Mouse (Mus musculus): Measurements from ENCODE around the gene Cfap58. TPM values are rescaled to one million over a fixed set of nuclear protein-coding genes. Genes with fewer than 3 reads are reported as not detected.

Gene Cfap58
- polyA plus RNA-seq, 1 experiment from 2014 or later: 0.95 TPM

DNA sequence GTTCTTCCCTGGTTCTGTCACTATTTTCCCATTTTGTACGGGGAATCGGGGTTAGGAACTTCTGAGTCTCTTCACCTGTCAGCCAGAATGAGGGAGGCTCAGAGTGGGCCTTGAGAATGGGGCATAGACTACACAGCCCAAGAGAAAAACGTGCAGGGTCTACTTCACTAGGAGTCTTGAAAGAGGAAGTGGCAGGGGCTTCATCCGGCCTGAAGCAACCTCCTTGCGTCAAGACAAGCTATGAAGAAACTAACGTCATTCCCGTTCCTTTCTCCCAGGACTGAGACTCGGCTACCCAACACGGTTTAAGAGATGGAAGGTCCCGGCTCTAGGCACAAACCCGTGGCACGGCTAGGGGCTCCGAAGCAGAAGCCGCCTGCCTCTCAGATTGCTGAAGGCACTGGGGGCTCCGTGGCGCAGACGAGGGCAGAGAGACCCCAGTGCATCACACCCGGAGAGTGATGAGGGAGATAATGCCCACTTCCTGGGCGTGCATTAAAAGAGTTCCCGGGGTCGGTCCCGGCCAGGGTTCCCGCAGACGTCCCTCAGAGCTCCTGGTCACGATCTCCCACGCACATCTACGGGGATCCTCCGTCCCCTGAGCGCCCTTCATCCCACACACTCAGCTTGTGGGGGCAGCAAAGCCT lies 18.9 kb upstream of the Cfap58 start:
- Histone ChIP-seq H3K27ac (replicated peaks) (peak overlapping the region; percentile 79), H3K9ac (peak overlapping the region; percentile 63), H3K4me3 (peak overlapping the region; percentile 77), H3K4me2 (peak overlapping the region; percentile 86), H3K9me3 (no peaks in the 10 kb centered on the region), H3K27me3 (no peaks in the 10 kb centered on the region), H3K36me3 (no peaks in the 10 kb centered on the region), H3K4me1 (replicated peaks) (peaks cover 24% of the 10 kb centered on the region)
- peak; percentile 59 for ATAC-seq (ENCODE audit: low FRiP score, low read depth)
- under 1% methylated on average over 29 of the region's 29 CpGs for WGBS

DNA sequence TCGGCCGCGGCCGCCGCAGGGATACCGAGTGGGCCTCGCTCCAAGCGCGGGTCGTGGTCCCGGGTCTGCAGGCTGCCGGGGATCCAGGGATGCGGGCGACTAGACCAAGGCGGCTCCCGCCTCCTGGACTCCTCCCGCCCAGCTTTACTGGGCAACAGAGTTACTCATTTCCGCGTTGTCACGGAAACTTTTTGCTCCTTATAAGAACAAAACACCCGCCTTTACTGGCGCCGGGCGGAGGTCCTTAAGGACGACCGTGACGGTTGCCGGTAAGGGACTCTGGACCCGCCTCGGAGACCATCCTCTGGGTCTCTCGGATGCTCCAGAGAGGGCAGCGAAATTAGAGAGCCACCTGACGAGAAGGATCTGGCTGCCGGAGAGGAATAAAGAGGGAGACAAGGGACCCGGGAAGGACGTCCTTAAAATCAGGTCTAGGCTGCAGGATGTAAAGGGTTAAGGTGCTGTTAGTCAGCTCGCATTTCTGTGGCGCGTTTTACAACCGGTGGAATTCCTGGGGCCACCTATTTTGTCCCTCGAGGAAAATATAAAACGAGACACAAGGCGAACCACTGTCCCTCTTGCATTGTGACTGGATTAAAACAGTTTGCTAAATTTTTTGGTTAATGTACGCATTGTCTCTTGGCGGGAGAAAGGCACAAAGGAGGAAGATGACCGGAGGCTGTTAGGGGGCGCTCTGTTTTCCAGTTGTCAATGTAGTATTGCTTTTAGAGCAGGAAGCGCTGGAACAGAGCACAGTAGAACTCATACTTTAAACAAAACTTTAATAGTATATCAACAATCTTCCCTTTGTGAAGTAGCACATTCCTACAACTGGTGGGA lies 18.1 kb upstream of the Cfap58 start, which contains the start of the genes Cfap43 and Itprip:
Gene Cfap43 (minus strand): TSS at position 162 of the 840 bp plus-strand sequence.
Gene Itprip (minus strand): TSS at position 174 of the 840 bp plus-strand sequence.
- H3K4me3 ChIP-seq: peak within 1 kb of the TSS; percentile 77
- H3K27me3 ChIP-seq: no peaks in the 10 kb centered on the region
- H3K4me1 ChIP-seq (replicated peaks): peaks cover 24% of the 10 kb centered on the region
- H3K9me3 ChIP-seq: no peaks in the 10 kb centered on the region
- no peaks in the 10 kb centered on the region for H3K36me3 ChIP-seq
- peak within 1 kb of the TSS; percentile 63 for H3K9ac ChIP-seq
- peak within 1 kb of the TSS; percentile 86 for H3K4me2 ChIP-seq
- WGBS: under 1% methylated on average over 48 of the region's 48 CpGs
- peak within 1 kb of the TSS; percentile 79 for H3K27ac ChIP-seq (replicated peaks)
- ATAC-seq (ENCODE audit: low FRiP score, low read depth): peak; percentile 82

DNA sequence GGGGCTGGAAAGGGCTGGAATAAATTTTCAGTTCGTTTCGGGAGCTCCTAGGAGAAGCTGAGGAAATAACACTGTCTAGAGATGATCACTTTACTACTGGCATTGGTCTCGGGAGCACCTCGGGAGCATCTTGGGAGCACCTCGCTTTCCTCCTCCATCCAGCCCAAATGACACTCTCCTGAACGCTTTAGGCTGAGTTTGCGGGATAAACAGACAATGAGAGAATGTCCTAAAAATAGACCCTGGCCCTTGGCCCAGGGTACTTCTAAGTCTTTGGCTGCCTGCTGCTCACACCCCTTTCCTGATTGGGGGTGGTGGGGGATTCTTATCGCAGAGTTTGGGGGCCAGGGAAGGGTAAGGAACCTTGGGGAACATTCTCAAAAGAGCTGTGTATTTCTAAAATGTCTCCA lies 17.5 kb upstream of the Cfap58 start:
- Histone ChIP-seq H3K27ac (replicated peaks) (0 out of 2 replicates have a peak overlapping the region, but pooled peaks have one; percentile 79), H3K4me3 (peak overlapping the region; percentile 77), H3K4me2 (peak overlapping the region; percentile 86), H3K27me3 (no peaks in the 10 kb centered on the region), H3K4me1 (replicated peaks) (peaks cover 24% of the 10 kb centered on the region), H3K9me3 (no peaks in the 10 kb centered on the region), H3K36me3 (no peaks in the 10 kb centered on the region), H3K9ac (no peak overlapping the region)
- 8% methylated on average over 8 of the region's 8 CpGs for WGBS
- ATAC-seq (ENCODE audit: low FRiP score, low read depth): no peak

DNA sequence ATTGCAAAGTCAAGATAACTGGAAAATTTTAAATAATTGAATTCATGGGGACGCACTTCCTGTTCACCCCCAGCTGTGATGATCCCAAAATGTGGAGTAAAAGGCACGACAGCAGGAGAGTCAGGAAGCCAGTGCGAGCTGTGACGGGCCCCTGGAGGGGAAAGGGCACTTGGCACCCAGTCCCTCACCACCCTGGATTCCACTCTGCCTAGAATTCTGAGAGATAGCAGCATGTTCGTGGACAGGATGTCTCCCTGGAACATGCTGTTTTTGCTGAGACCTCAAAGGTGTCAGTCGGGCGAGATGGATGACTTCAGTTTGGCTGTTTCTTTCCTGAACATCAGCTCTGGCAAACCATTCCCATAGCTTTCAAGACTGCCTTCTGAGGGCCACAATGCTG lies 11.7 kb upstream of the Cfap58 start:
- Histone ChIP-seq H3K36me3 (no peaks in the 10 kb centered on the region), H3K4me2 (no peak overlapping the region), H3K9me3 (no peaks in the 10 kb centered on the region), H3K4me3 (no peak overlapping the region), H3K4me1 (replicated peaks) (no peaks in the 10 kb centered on the region), H3K27ac (replicated peaks) (no peak overlapping the region), H3K9ac (no peak overlapping the region), H3K27me3 (no peaks in the 10 kb centered on the region)
- WGBS: 78% methylated on average over 7 of the region's 7 CpGs
- no peak for ATAC-seq (ENCODE audit: low FRiP score, low read depth)

DNA sequence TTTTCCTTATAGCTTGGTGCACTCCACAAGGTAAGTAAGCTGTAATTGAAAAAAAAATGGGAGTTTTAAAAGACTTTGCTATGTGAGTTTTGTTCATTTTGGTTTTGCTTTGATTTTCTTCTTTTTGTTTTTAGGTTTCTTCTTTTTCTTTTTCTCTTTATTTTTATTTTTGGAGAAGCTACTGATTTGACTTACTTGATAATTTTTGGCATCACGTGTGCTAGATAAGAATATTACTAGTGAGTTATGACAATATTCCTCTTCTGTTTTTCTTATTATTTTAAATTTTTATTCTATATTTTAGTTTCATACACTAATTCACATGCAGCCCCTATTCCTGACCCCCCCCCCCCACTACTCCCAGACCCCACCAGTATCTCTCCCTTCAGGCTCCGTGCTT lies 10.4 kb upstream of the Cfap58 start:
- Histone ChIP-seq H3K4me3 (no peak overlapping the region), H3K4me1 (replicated peaks) (no peaks in the 10 kb centered on the region), H3K36me3 (no peaks in the 10 kb centered on the region), H3K27me3 (no peaks in the 10 kb centered on the region), H3K9ac (no peak overlapping the region), H3K9me3 (no peaks in the 10 kb centered on the region), H3K4me2 (no peak overlapping the region), H3K27ac (replicated peaks) (no peak overlapping the region)
- no peak for ATAC-seq (ENCODE audit: low FRiP score, low read depth)
- 88% methylated on average over 2 of the region's 2 CpGs for WGBS

DNA sequence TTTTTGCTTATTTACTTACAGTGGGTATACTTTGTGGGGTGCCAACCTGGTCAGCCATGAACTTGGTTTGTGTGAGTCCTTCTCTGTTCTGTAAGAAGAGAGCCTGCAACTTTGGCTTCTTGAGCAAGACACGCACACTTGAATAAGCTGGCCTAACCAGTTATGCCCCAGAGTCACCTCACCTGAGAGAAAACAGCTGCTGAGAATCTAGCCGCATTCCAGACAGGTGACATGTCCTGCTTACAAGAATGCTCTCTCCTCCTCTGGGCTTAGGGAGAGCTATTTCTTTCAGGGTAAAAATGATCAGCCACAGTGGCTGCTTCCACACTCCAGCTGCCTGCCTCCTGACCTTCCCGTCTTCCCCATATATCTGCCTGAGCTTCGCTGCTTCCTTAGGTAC lies 8.4 kb upstream of the Cfap58 start:
- H3K27me3 ChIP-seq: no peaks in the 10 kb centered on the region
- no peak overlapping the region for H3K9ac ChIP-seq
- 74% methylated on average over 4 of the region's 4 CpGs for WGBS
- no peak overlapping the region for H3K4me2 ChIP-seq
- ATAC-seq (ENCODE audit: low FRiP score, low read depth): no peak
- no peak overlapping the region for H3K4me3 ChIP-seq
- no peaks in the 10 kb centered on the region for H3K4me1 ChIP-seq (replicated peaks)
- no peak overlapping the region for H3K27ac ChIP-seq (replicated peaks)
- H3K36me3 ChIP-seq: no peaks in the 10 kb centered on the region
- H3K9me3 ChIP-seq: no peaks in the 10 kb centered on the region

DNA sequence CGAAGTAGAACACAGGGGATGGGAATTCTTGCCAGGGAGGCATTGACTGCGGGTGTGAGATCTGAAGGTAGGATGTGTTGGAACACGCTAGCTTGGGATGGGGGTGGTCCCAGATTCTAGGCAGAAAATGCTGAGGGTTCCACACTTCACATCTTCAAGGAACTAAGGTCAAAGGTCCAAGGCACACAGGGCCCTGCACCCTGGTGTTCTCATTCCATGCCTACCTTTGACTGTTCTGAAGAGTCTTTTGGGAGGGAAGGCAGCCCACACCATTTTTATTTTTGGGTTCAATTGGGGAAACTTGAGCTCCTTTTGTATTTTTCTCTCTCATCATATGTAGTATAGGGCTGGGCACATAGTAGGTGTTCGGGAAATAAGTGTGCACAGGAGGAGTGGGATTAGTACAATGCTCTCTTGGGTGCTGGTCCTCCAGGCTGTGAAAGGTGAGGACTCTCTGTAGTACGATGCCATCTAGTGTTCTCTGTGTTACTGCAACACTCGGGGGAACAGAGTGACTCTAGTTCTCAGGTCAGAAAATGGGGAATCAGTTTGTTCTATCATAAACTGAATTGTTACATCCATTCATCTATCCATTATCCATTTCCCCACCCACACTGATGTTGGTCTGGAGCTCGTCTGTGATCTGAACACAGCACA lies 5.4 kb upstream of the Cfap58 start:
- Histone ChIP-seq H3K9ac (no peak overlapping the region), H3K9me3 (no peaks in the 10 kb centered on the region), H3K27ac (replicated peaks) (no peak overlapping the region), H3K36me3 (no peaks in the 10 kb centered on the region), H3K4me3 (no peak overlapping the region), H3K4me1 (replicated peaks) (no peaks in the 10 kb centered on the region; the same call in 1 of the 2 replicates), H3K27me3 (no peaks in the 10 kb centered on the region), H3K4me2 (no peak overlapping the region)
- WGBS: 43% methylated on average over 7 of the region's 7 CpGs
- ATAC-seq (ENCODE audit: low FRiP score, low read depth): peak; percentile 72

DNA sequence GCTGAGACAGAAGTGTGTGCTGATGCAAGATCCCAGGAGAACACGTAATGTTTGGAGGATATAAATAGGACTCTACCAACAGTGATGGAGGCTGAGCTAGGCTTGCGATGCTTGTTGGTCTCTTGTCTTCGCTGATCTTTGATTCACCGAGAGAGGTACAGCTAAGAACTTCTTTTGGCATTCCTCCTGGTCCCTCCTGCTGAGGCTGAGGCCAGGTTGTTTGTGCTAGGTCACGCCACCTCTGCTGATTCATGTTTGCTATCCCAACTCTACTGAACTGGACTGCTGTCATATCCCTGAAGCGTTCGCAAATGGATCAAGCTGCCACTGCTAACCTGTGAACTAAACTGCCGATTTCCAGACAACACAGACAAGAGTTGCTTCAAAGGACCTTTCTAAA lies 3.3 kb upstream of the Cfap58 start:
- Histone ChIP-seq H3K9ac (no peak overlapping the region), H3K36me3 (no peaks in the 10 kb centered on the region), H3K27me3 (no peaks in the 10 kb centered on the region), H3K9me3 (no peaks in the 10 kb centered on the region), H3K27ac (replicated peaks) (no peak overlapping the region), H3K4me2 (no peak overlapping the region), H3K4me1 (replicated peaks) (peaks cover 6% of the 10 kb centered on the region), H3K4me3 (no peak overlapping the region)
- WGBS: 96% methylated on average over 8 of the region's 8 CpGs
- ATAC-seq (ENCODE audit: low FRiP score, low read depth): no peak

DNA sequence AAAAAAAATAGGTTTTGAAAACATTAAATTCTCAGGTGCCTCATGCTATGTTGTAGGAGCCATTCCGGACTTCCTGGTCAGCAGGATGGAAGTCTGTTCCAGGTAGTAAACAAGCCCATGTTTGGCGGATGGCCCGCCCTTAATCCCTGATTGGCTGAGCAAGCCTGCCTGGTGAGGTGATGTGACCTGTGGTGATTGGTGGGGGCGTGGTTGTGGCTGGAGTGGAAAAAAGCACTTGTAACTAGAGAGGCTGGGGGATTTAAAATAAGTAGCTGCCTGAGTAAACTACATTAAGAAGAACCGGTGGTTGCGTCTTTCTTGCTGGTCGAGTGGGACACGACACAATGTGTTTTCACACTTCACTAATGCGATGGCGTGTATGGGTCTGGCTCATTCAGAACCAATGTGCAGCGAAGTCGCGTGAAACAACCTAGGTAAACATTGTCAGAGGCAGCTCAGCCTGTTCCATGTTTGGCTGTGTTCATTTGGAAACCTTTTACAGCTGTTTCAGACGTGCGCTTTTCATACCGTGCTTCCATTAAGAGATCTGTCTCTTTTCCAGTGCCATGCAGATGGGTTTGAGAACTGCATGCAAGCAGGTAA lies 2.7 kb upstream of the Cfap58 start:
- no peaks in the 10 kb centered on the region for H3K9me3 ChIP-seq
- no peak overlapping the region for H3K4me2 ChIP-seq
- H3K9ac ChIP-seq: no peak overlapping the region
- no peaks in the 10 kb centered on the region for H3K36me3 ChIP-seq
- H3K27me3 ChIP-seq: no peaks in the 10 kb centered on the region
- ATAC-seq (ENCODE audit: low FRiP score, low read depth): no peak
- WGBS: 73% methylated on average over 16 of the region's 16 CpGs
- H3K4me1 ChIP-seq (replicated peaks): peaks cover 6% of the 10 kb centered on the region
- no peak overlapping the region for H3K27ac ChIP-seq (replicated peaks)
- no peak overlapping the region for H3K4me3 ChIP-seq

DNA sequence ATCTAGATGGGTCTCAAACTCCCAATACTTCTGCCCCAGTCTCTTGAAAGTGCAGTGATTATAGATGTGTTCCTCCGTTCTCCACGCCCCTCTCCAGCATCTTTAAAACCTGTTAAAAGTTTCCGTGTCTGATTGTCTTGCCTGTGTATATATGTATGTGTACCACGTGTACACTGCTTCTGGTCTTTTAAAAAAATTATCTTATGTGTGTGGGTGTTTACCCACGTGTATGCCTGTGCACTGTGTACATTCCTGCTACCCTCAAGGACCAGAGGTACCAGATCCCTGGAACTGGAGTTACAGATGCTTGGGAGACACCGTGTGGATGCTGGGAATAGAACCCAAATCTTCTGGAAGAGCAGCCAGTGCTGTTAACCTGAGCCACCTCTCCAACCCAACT lies 1.9 kb upstream of the Cfap58 start:
- Histone ChIP-seq H3K4me3 (no peak overlapping the region), H3K27ac (replicated peaks) (no peak overlapping the region), H3K4me2 (no peak overlapping the region), H3K27me3 (no peaks in the 10 kb centered on the region), H3K4me1 (replicated peaks) (peaks cover 6% of the 10 kb centered on the region), H3K36me3 (no peaks in the 10 kb centered on the region), H3K9ac (no peak overlapping the region), H3K9me3 (no peaks in the 10 kb centered on the region)
- no peak for ATAC-seq (ENCODE audit: low FRiP score, low read depth)
- WGBS: 87% methylated on average over 6 of the region's 6 CpGs

DNA sequence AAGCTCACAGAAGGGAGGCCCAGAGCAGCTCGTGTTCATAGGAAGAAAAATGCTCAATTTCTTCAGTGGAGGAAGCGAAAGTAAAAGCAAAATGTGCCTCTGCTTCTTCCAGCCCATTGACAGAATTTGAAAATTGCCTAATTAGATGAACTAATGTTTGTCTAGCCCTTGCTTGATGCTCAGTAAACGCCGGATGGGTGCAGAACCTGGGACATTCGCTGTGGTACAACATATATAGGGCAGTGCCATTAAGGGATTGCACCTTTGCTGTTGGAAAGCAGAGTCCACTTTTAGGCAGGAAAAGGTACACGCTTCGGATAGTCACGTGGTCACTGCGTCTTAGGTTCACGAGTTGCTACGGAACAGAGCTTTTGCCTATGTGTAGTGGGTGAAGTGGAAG lies 985 bp upstream of the Cfap58 start:
- Histone ChIP-seq H3K4me2 (peak overlapping the region; percentile 65; the same call in 1 of the 2 replicates), H3K27ac (replicated peaks) (no peak overlapping the region), H3K9ac (no peak overlapping the region), H3K9me3 (no peaks in the 10 kb centered on the region), H3K4me1 (replicated peaks) (peaks cover 6% of the 10 kb centered on the region), H3K36me3 (no peaks in the 10 kb centered on the region), H3K4me3 (no peak overlapping the region), H3K27me3 (no peaks in the 10 kb centered on the region)
- no peak for ATAC-seq (ENCODE audit: low FRiP score, low read depth)
- WGBS: 91% methylated on average over 11 of the region's 11 CpGs
